ENCODE assay signal across 14 mouse cellular contexts in genomic region chr10:45471321-45471720, GRCm38 (mm10). TPM values are rescaled to one million over a fixed set of nuclear protein-coding genes. Genes with fewer than 3 reads are reported as not detected.
DNase-seq lines count a peak whose midpoint lies in the region; ATAC-seq and TF ChIP-seq lines count a peak whose summit lies in the region.
"Had no signal": no experiment of that assay in that cellular context is flagged by ENCODE, and none has a peak within 500 bp of the region (broad histone marks: within the 10 kb centered on the region; RNA-seq: fewer than 3 reads in every experiment).

No protein-coding gene starts in this region.

- H3K36me3 ChIP-seq in forebrain, embryonic 11.5 days (ENCODE audit: control insufficient read depth, insufficient read depth, low read length): no peaks in the 10 kb centered on the region
- no peaks in the 10 kb centered on the region for H3K36me3 ChIP-seq in forebrain, embryonic 16.5 days (ENCODE audit: control insufficient read depth, insufficient read depth)
- peaks cover 3% of the 10 kb centered on the region; the same call in 1 of the 2 replicates for H3K36me3 ChIP-seq in midbrain, embryonic 10.5 days
- no peaks in the 10 kb centered on the region for H3K36me3 ChIP-seq in midbrain, postnatal 0 days (ENCODE audit: insufficient read depth, low read length)
- no peaks in the 10 kb centered on the region for H3K36me3 ChIP-seq in hindbrain, embryonic 13.5 days
- no peaks in the 10 kb centered on the region for H3K36me3 ChIP-seq in midbrain, embryonic 13.5 days

- peak overlapping the region; percentile 19 for H3K4me3 ChIP-seq in forebrain, embryonic 11.5 days (ENCODE audit: low read depth, low read length)
- H3K4me3 ChIP-seq in forebrain, embryonic 16.5 days (replicated peaks; ENCODE audit: low read length): no peak overlapping the region
- H3K4me3 ChIP-seq in midbrain, embryonic 10.5 days: peak overlapping the region; percentile 69
- no peak overlapping the region for H3K4me3 ChIP-seq in midbrain, postnatal 0 days (ENCODE audit: low read depth, low read length)
- no peak overlapping the region for H3K4me3 ChIP-seq in hindbrain, embryonic 13.5 days
- H3K4me3 ChIP-seq in midbrain, embryonic 13.5 days (replicated peaks): no peak overlapping the region; the same call in 1 of the 2 replicates

- no peak for ATAC-seq in forebrain, embryonic 11.5 days (replicated peaks; ENCODE audit: low FRiP score)
- no peak for ATAC-seq in forebrain, embryonic 16.5 days
- no peak; the same call in 1 of the 2 replicates for ATAC-seq in midbrain, postnatal 0 days (ENCODE audit: low FRiP score)
- no peak for ATAC-seq in hindbrain, embryonic 13.5 days (ENCODE audit: low FRiP score)
- ATAC-seq in midbrain, embryonic 13.5 days: no peak

- 11% methylated on average over 3 of the region's 3 CpGs for WGBS in forebrain, embryonic 11.5 days
- WGBS in forebrain, embryonic 16.5 days: 26% methylated on average over 3 of the region's 3 CpGs
- WGBS in midbrain, embryonic 10.5 days: 12% methylated on average over 3 of the region's 3 CpGs
- 32% methylated on average over 3 of the region's 3 CpGs for WGBS in midbrain, postnatal 0 days
- WGBS in hindbrain, embryonic 13.5 days: 29% methylated on average over 3 of the region's 3 CpGs
- WGBS in midbrain, embryonic 13.5 days: 18% methylated on average over 3 of the region's 3 CpGs

- no peak overlapping the region for H3K9ac ChIP-seq in forebrain, embryonic 11.5 days (ENCODE audit: low read length)
- H3K9ac ChIP-seq in forebrain, embryonic 16.5 days (replicated peaks; ENCODE audit: low read depth, low read length): no peak overlapping the region
- H3K9ac ChIP-seq in midbrain, postnatal 0 days (replicated peaks; ENCODE audit: low read length, poor library complexity, severe bottlenecking): no peak overlapping the region
- no peak overlapping the region for H3K9ac ChIP-seq in hindbrain, embryonic 13.5 days
- H3K9ac ChIP-seq in midbrain, embryonic 13.5 days (replicated peaks): no peak overlapping the region

- H3K27ac ChIP-seq in forebrain, embryonic 11.5 days (ENCODE audit: low read depth, low read length): no peak overlapping the region
- no peak overlapping the region for H3K27ac ChIP-seq in forebrain, embryonic 16.5 days (ENCODE audit: low read length)
- peak overlapping the region; percentile 95 for H3K27ac ChIP-seq in midbrain, embryonic 10.5 days (replicated peaks)
- no peak overlapping the region for H3K27ac ChIP-seq in midbrain, postnatal 0 days (ENCODE audit: low read depth, low read length)
- no peak overlapping the region for H3K27ac ChIP-seq in hindbrain, embryonic 13.5 days
- H3K27ac ChIP-seq in midbrain, embryonic 13.5 days: no peak overlapping the region

- H3K9me3 ChIP-seq in forebrain, embryonic 11.5 days (ENCODE audit: control insufficient read depth, low read length): no peaks in the 10 kb centered on the region
- H3K9me3 ChIP-seq in forebrain, embryonic 16.5 days (ENCODE audit: control insufficient read depth, low read length): no peaks in the 10 kb centered on the region
- H3K9me3 ChIP-seq in midbrain, embryonic 10.5 days (replicated peaks): no peaks in the 10 kb centered on the region
- H3K9me3 ChIP-seq in midbrain, postnatal 0 days (ENCODE audit: low read length): no peaks in the 10 kb centered on the region
- no peaks in the 10 kb centered on the region for H3K9me3 ChIP-seq in hindbrain, embryonic 13.5 days
- H3K9me3 ChIP-seq in midbrain, embryonic 13.5 days: no peaks in the 10 kb centered on the region

- H3K4me2 ChIP-seq in forebrain, embryonic 11.5 days (ENCODE audit: low read depth, low read length, severe bottlenecking): peak overlapping the region; percentile 50
- no peak overlapping the region for H3K4me2 ChIP-seq in forebrain, embryonic 16.5 days (ENCODE audit: low read length)
- H3K4me2 ChIP-seq in midbrain, postnatal 0 days (ENCODE audit: low read depth, low read length, poor library complexity, severe bottlenecking): no peak overlapping the region
- peak overlapping the region; percentile 68 for H3K4me2 ChIP-seq in hindbrain, embryonic 13.5 days
- peak overlapping the region; percentile 53 for H3K4me2 ChIP-seq in midbrain, embryonic 13.5 days (replicated peaks)

- no peak for DNase-seq in forebrain, embryonic 11.5 days (ENCODE audit: low spot score)
- DNase-seq in midbrain, embryonic 10.5 days (ENCODE audit: low spot score): no peak
- DNase-seq in midbrain, postnatal 0 days (ENCODE audit: low spot score): no peak
- no peak for DNase-seq in cerebellum, adult 8-10 months
- DNase-seq in lung, adult 18-20 months: no peak
- DNase-seq: kidney, adult 18-20 months had no signal

- no peak for TF ChIP-seq CTCF in midbrain, postnatal 0 days (IDR thresholded peaks at IDR 0.05)

- no peaks in the 10 kb centered on the region for H3K27me3 ChIP-seq in forebrain, embryonic 11.5 days (ENCODE audit: control insufficient read depth, insufficient read depth, low read length)
- peaks cover 28% of the 10 kb centered on the region for H3K27me3 ChIP-seq in forebrain, embryonic 16.5 days (replicated peaks; ENCODE audit: control insufficient read depth, insufficient read depth, low read length)
- no peaks in the 10 kb centered on the region for H3K27me3 ChIP-seq in midbrain, embryonic 10.5 days (ENCODE audit: low read depth, poor library complexity, severe bottlenecking)
- H3K27me3 ChIP-seq in midbrain, postnatal 0 days (ENCODE audit: insufficient read depth, low read length): peaks cover 6% of the 10 kb centered on the region
- H3K27me3 ChIP-seq in hindbrain, embryonic 13.5 days: peaks cover 17% of the 10 kb centered on the region
- peaks cover 21% of the 10 kb centered on the region for H3K27me3 ChIP-seq in midbrain, embryonic 13.5 days

- H3K4me1 ChIP-seq in forebrain, embryonic 11.5 days (replicated peaks; ENCODE audit: control insufficient read depth, insufficient read depth, low read length): peaks cover 15% of the 10 kb centered on the region; the same call in 1 of the 2 replicates
- peaks cover 14% of the 10 kb centered on the region for H3K4me1 ChIP-seq in forebrain, embryonic 16.5 days (replicated peaks; ENCODE audit: control insufficient read depth, insufficient read depth, low read length)
- H3K4me1 ChIP-seq in midbrain, embryonic 10.5 days: peaks cover 80% of the 10 kb centered on the region
- H3K4me1 ChIP-seq in midbrain, postnatal 0 days (ENCODE audit: insufficient read depth, low read length): no peaks in the 10 kb centered on the region
- H3K4me1 ChIP-seq in hindbrain, embryonic 13.5 days (replicated peaks): peaks cover 35% of the 10 kb centered on the region
- peaks cover 41% of the 10 kb centered on the region for H3K4me1 ChIP-seq in midbrain, embryonic 13.5 days (replicated peaks)

RNA-seq across cellular contexts. Expression of gene Lin28b, which starts 14.9 kb away (rescaled TPM):
- polyA plus RNA-seq in forebrain, embryonic 11.5 days (2014; fragmentation: Nextera tagmentation; extraction: Ambion mirVana): 23.3 and 27.6 TPM in 2 replicates
- polyA plus RNA-seq in forebrain, embryonic 16.5 days (2015; fragmentation: Nextera tagmentation; extraction: Ambion mirVana): 3.2 and 5.2 TPM in 2 replicates
- polyA plus RNA-seq in midbrain, embryonic 10.5 days (2016; fragmentation: Nextera tagmentation; extraction: Ambion mirVana): 37.9 and 52.7 TPM in 2 replicates
- 9.0 and 14.6 TPM in 2 replicates for total RNA-seq in midbrain, postnatal 0 days (2014; rRNA removed)
- 3.7 and 4.4 TPM in 2 replicates for polyA plus RNA-seq in midbrain, postnatal 0 days (2015; fragmentation: Nextera tagmentation; extraction: Ambion mirVana)
- 10.0 and 10.5 TPM in 2 replicates for polyA plus RNA-seq in hindbrain, embryonic 13.5 days (2015; fragmentation: Nextera tagmentation; extraction: Ambion mirVana)
- polyA plus RNA-seq in midbrain, embryonic 13.5 days (2015; fragmentation: Nextera tagmentation; extraction: Ambion mirVana): 10.3 and 13.2 TPM in 2 replicates
- total RNA-seq: common myeloid progenitor, adult 5-6 weeks; granulocyte monocyte progenitor cell, adult 5-6 weeks; liver, adult 2 months; megakaryocyte-erythroid progenitor cell, adult 5-6 weeks; MEL had no signal
- polyA plus RNA-seq: liver, adult 2 months had no signal

Comparison
In these comparisons a context has a peak if more than half of its experiments do, and no peak if none do; other contexts are left out.
1. H3K4me2 ChIP-seq: peak in forebrain, embryonic 11.5 days (single experiment), hindbrain, embryonic 13.5 days (single experiment) and midbrain, embryonic 13.5 days (single experiment); none in forebrain, embryonic 16.5 days (single experiment) and midbrain, postnatal 0 days (single experiment).
2. H3K4me3 ChIP-seq: peak in forebrain, embryonic 11.5 days (single experiment) and midbrain, embryonic 10.5 days (single experiment); none in forebrain, embryonic 16.5 days (single experiment), midbrain, postnatal 0 days (single experiment), hindbrain, embryonic 13.5 days (single experiment) and midbrain, embryonic 13.5 days (single experiment).